Mouse (Mus musculus) frontal cortex, postnatal 14 days (tissue): ENCODE measurements around the gene Fam3a.
"Not testable (repeated sequence)": the region's sequence is repeated elsewhere in the genome, so short reads cannot be mapped to it uniquely, and the experiment has no call there.

ENCODE experiments used
- DNase-seq, 2 experiments: peaks; one replicate each; pipeline ENCODE4 v3.0.0; 2022; ENCODE audit warnings: low spot score in 2 of 2

Fam3a gene

DNA sequence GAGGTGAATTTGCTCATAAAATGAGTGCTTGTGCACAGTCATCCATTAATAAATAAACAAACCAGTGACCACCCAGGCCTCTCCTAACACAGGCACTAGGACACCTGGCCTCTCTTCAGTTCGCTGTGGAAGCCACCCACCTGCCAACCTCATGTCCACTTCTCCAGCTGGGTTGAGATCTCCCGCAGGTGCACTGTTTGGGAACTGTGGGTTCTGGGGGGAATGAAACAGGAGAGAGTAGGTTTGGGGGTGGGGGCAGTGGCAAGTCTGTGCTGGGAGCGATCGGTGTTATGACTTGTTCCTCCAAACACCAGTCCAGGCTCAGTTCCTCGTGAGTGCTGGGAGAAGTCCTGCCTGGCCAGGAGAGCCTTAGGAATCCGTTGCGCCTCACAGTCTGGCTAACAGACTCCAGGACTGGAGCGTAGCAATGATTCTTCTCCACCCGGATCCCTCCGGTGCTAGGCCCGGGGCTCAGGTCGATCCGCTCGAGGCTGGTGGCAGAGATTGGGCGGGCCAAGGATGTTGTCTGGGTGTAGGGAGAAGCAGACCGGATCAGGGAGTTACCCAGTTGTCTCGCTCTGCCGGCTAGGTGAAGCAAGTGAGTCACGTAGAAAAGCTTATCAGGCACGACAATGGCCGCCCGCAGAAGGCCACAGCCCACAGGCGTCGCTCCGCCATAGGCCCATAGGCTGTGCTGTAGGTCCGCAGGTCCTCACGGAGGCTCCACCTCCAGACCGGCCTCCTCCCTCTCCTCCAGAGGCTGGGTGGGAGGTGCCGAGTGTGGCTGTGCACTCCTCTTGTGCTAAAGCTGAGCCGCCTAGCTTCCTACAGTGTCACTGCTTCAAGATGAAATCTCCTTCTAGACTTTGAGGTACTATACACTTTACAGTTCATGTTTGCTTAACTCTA lies at the start of gene Fam3a, which contains the start of gene Ikbkg:
Gene Fam3a, minus strand, starts transcription at position 738 of the 909 bp plus-strand sequence.
Gene Ikbkg, plus strand, starts transcription at position 756 of the 909 bp plus-strand sequence.
- peak; percentile 70 to 73 for DNase-seq

DNA sequence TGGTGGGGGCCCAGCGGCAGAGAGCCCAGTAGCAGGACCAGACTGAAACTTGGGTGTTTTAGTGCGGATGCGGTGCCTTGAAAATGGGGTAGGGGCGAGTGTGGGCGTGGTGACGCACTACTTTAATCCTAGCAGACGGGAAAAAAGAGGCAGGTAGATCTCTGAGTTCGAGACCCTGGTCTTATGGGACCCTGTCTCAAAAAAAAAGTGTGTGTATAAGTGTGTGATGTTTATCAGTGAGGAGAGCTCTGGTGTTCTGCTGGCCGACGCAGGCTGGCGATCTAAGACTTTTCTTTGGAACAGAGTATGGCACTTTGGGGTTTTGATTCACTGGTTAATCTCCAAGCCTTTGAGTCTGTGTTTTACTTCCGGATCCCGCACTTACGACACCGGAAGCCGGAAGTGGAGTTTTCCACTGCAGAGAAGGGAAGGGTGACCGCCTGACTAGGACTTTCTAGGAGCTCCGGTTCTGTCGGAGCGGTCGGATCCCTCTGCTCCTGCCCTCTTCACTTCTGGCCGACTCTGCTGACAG lies 36.3 kb upstream of the Fam3a start:
- peak; percentile 44 to 60 for DNase-seq

DNA sequence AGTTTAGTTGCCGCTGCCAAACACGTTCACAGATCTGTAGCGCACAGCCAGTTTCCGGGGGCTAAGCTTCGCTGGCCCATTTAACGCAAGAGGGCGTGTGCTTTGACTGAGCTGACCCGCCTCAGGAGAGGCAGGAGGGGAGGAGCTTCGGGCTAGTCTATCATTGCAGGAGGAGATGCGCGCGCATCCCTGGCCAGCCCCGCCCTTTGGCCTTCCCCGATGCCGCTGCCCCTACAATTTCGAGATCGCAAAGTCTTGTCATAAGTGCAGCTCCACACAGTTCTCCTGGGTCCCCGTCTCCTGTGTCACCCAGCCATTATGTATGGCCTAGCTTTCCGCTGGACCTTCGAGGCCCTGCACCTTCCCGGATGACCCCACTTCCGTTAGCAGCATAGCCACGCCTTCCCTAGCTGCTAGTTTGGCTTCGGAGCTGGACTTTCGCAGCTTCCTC lies 35.8 kb upstream of the Fam3a start, which contains the start of gene G6pdx:
Gene G6pdx, minus strand, starts transcription at position 369 of the 451 bp plus-strand sequence.
- DNase-seq, result peak; percentile 75 to 76

DNA sequence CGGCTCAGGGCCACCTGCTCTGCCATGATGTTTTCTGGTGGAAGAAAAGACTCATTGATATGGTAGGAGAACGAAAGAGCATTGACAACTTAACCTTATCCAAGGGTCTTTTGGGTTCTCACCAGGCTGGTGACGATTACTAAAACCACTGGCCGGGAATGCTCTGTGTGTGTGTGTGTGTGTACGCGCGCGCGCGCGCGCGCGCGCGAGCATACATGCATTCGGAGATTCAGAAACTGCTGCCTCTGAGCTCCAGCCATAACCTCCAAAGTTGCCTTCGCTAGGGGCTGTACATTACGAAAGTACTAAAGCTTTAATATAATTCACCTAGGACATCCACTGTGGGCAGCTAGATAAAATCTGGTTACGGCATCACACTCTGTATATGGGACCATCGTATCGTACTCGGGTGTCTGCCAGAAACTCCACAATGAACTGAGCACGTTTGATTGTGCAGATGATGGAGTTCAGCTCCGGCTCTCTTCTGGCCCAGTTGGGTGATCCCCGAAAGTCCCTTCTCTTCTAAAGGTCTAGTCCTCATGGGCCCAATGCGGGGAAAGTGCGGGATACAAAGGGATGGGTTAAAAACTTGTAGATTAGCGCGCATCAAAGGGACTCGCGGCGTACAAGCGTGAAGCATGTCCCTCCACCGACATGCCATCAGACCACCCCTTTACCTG lies 35.2 kb upstream of the Fam3a start:
- no peak for DNase-seq

DNA sequence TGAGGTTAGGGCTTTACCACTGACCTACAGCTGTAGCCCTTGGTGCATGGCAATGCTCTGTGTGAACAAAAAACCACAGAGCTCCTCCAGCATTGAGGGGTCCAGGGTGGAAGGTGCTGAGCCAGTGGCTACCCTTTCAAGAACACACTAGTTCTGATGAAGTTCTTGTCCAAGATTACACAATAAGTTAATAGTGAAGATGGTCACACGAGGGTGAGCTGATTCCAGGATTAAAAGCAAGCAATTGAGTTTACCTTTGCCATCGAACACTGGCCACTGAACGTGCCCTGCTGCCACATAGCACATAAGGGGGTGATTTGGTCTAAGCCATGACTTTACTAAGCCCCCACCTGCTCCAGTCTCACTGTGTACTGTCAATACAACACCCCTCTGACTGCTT lies 34.0 kb upstream of the Fam3a start:
- DNase-seq, result no peak

DNA sequence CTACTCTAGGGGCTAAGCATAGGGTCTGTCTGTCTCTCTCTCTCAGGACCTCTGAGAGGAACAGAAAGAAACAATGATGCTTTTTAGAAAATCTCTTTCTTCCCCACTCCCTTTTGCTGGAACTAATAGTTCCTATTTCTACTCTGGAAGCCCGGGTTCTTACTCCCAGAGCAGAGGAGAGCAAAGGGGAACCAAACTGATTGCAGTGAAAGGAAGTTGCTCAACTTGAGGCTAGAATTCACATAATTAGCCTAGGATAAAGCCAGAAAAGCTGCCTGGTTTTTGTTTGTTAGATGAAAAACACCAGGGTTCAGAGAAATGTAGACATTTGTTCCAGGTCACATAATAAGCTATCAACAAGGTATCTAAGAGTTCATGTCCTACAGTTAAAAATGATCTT lies 33.2 kb upstream of the Fam3a start:
- DNase-seq, result no peak

DNA sequence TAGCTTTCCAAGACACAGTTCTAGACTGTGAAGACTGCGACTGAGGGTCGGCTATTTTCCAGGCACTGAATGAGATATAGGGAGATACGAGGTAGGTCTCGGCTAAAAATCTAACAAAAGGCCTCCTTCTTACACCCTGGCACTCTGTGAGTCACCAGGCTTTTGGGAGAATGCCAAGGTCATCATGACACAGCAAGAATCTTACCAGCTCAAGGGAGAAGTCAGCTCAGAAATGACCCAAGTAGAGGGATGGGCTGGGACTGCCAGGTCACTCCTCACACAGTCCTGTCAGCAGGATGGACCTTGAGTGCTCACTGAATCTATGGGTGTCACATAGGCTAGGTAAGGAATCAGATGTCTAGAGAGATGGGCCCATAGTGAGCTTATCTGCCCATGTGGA lies 32.1 kb upstream of the Fam3a start:
- no peak for DNase-seq

- DNase-seq, result no peak
Measured at GRCm38 (mm10) chrX:74424443-74424842, 31.4 kb upstream of the Fam3a start.

DNA sequence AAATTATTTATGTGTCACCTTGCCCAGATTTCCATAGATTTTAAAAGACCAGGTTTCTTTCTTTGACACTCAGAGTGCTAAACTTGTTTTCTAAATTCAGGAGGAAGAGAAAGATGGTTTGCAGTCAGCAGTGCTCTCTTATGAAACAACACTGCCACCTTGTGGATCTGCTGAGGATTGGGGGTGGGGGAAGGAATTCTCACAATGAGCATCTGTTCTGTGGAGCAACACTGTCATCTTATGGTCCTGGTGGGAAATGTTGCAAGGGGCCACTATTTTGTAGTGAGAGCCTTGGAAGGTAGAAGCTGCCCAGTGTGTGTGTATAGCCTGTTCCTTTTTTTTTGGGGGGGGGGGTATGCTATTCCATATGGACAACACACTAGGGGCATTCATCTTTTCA lies 20.3 kb upstream of the Fam3a start:
- DNase-seq, result peak; percentile 38 to 62

DNA sequence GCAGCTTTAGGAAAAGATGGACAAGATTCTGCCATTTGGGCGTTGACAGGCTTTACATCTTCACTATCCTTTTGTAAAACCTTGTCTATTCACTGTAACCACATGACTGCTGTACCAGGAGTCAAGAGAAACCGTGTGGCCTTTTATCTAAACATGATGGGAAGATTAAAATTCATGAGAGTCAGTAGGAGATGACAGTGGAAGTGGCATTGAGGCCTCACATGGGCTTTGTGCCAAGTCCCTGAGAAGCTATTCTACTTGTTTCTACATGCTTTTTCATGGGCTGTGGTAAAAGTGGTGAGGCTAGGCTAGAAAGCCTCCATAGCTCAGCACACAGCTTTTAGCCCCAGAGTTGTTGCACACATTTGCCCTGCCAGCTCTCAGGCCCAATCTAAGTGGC lies 15.3 kb upstream of the Fam3a start:
- no peak for DNase-seq

DNA sequence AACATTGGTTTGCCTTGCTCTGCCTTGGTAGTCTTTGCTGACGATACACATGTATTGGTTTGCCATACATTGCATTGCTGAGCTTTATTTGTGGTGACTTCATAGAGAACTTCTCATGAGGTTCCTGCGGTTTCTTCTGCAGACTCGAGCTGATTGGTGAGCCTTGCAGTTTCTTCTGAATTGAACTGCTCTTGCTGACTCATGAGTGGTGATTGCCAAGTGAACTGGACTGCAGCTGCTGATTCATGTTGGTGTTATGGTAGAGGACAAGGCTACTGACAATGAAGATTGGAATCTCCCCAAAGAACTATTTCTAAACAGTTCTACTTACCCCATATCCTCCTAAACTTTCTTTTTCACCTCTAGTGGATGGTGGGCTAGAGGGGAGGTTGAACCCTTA lies 7.1 kb upstream of the Fam3a start:
- DNase-seq, result no peak

- no peak for DNase-seq
Measured at GRCm38 (mm10) chrX:74388153-74388552, 4.9 kb downstream of the Fam3a start.

- DNase-seq, result no peak
Measured at GRCm38 (mm10) chrX:74384451-74384850, 8.6 kb downstream of the Fam3a start.

GRCm38 (mm10) chrX:74372888-74373549 lies 20.1 kb downstream of the Fam3a start, which contains the start of the genes Ubl4a and Slc10a3:
Gene Ubl4a, minus strand, starts transcription at chrX:74373218.
Gene Slc10a3, minus strand, starts transcription at chrX:74373349.
- DNase-seq, result peak; percentile 67 to 75

GRCm38 (mm10) chrX:74368209-74368909 lies 24.7 kb downstream of the Fam3a start:
- peak; percentile 33 to 48 for DNase-seq

DNA sequence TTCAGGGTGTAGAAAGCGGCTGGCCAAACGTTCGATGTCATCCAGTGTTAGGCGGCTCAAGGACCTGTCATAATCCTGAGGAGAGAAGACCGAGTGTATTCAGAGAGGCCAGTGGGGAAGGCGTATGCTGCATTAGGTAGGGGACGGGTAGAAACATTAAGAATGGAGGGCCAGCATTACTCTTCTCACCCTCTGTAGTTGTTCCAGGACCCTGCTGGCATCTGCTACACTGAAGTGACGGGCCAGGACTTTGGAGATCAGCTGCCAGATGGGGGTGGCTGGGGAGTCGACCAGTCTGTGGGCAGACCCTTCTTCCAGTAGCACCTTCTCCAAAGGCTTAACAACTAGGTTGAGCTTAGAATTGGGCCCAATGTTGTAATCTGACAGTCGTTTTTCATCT lies 25.6 kb downstream of the Fam3a start:
- DNase-seq, result no peak

DNA sequence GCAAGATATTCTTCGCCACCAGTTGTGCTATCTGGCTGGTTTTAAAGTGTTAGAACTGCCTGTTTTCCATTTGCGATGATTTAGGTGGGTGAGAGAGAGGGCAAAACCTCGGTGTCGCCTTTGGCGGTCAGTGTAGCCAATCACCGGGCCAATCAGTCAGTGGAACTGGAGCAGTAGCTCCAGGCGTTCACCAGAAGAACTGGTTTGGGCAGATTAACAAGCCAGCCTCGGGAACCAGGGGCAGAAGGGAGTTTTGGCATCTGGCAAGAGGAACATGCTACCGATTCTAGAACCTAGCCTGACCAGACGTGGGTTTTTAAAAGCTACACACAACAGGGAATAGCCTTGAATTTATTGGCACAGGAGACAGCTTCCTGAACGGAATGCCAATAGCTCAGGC lies 33.9 kb downstream of the Fam3a start:
- DNase-seq, result no peak

- not testable (repeated sequence) for DNase-seq
Measured at GRCm38 (mm10) chrX:74357069-74357468, 36.0 kb downstream of the Fam3a start.

DNA sequence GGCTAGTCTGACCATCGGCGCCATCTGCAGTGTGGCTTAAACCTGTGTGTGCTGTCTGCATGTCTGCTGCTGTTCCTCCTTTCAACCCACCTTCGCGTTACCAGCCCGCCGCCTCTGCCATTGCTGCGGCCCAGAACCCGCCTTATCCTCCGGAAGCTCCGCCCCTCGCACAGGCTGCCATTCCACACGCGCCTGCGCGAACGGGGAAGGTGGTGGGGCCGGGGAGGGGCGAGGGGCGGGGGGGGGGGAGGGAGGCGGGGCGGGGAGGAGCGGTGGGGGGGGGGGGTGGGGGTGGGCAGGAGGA lies 39.7 kb downstream of the Fam3a start, which contains the start of gene Lage3:
Gene Lage3, minus strand, starts transcription at position 152 of the 304 bp plus-strand sequence.
- DNase-seq, result peak; percentile 60 to 72

GRCm38 (mm10) chrX:74352645-74353466 lies 40.2 kb downstream of the Fam3a start:
- DNase-seq, result no peak
